Mouse (Mus musculus): ENCODE data around the gene Mad2l1bp.

Gene Mad2l1bp

DNA sequence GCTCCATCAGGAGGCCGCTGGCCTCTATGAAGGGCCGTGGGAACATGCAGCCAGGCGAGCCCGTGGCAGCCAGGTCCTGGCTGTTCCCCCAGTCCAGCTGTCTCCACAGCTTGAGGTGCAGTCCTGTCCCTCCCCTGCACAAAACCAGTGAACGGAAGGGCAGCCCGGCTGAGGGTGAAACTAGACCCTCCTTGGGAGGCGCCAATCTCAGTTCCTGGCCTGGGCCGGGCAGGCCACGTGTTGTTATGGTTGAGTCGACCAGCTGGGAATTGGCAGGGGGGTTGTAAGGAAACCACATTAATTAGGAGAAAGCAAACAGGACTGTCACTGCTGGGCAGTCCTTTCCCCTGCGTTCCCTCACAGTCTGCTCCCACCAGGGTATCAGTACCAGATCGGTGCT, 48.9 kb downstream of the Mad2l1bp start:
- no peak for DNase-seq

DNA sequence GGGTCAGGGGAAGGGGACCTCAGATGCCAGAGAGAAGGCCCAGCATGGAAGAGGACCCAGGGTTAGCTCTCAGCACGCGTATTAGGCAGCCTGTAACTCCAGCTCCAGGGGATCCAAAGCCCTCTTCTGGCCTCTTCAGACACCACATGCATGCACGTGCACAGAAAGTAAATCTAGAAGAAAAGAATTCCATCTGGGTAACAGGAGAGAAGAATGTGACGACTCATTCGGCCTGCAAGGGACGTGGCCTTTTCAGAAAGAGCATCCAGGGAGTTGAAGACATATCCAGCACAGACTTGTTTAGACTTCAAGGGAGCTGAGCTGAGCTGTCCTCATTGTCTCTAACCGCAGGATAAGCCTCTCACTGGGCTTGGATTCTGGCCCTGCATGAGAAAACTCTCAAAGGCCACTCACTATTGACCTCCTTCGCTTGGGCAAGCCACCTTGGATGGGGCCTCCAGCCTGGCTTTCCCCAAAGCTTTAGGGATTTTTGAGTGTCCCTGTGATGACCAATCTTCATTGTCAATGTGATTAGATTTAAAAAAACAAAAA, 50.7 kb downstream of the Mad2l1bp start:
- no peak for DNase-seq

DNA sequence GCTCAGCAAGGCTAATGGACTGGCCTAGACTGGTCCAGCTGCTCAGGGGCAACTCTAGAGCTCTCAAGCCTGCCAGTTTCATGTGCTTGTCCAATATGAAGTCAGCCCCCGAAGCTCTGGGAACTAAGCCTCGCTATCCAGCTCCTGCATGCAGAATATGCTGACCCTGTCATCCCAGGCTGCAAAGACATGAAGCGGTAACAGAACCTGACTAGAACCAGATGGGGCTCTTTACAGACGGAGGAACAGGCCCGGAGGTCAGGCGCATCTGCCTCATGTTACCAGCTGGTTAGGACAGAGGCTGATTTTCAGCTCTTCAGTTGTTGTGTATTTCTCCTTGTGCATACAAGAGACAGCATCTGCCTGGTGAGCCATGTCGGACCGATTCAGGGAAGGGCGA, 51.4 kb downstream of the Mad2l1bp start:
- no peak for DNase-seq

DNA sequence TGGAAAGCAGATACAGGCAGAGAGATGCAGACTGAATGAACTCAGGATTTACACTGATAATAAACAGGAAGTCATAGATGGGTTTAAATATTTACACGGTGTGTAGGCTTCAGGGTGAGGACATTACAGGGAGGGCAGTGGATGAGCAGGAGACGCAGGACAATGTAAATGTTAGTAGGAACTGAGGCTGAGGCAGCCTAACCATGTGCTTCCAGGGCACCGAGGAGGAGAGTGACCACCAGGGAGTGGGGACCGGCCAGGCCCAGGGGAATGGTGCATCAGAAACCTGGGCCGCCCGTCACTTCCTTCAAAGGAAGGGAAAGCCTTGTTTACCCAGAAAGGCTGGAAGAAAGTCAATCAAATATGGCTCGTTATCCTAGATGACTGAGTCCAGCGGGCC, 54.8 kb downstream of the Mad2l1bp start:
- no peak for DNase-seq

All from right cerebral cortex, postnatal 14 days (tissue).